Mouse (Mus musculus) embryonic facial prominence, embryonic 14.5 days (tissue): ENCODE results near the gene Tfpt. TPM values are rescaled to one million over a fixed set of nuclear protein-coding genes. Genes with fewer than 3 reads are reported as not detected.
A peak's percentile ranks its signal among the peaks of the same experiment; 100 is the strongest.
"Not testable (repeated sequence)": the region's sequence is repeated elsewhere in the genome, so short reads cannot be mapped to it uniquely, and the experiment has no call there.

ENCODE experiments used
- ATAC-seq: fragments of 200-750 bp; cut with Nextera tagmentation; 2 replicates; pipeline ENCODE4 v1.8.0; 2017; ENCODE audit warnings: low read depth, moderate number of reproducible peaks, moderate TSS enrichment
- DNase-seq: peaks from one replicate; pipeline ENCODE4 v3.0.0-alpha.2; 2015; ENCODE audit warnings: low spot score
- H3K27ac ChIP-seq: fragments of 300-500 bp; sonication (generic); replicated peaks from 2 replicates; pipeline ENCODE4 v1.5.1; 2014; ENCODE audit warnings: low read depth, mild to moderate bottlenecking, low read length, moderate library complexity
- H3K27me3 ChIP-seq: fragments of 300-500 bp; sonication (generic); replicated peaks from 2 replicates; pipeline ENCODE4 v1.6.1; 2014; ENCODE audit warnings: low read length; ENCODE audit not compliant: control insufficient read depth, insufficient read depth
- H3K36me3 ChIP-seq: fragments of 300-500 bp; sonication (generic); 2 replicates; pipeline ENCODE4 v1.6.1; 2014; ENCODE audit warnings: low read length, mixed read lengths; ENCODE audit not compliant: control insufficient read depth, insufficient read depth
- H3K4me1 ChIP-seq: fragments of 300-500 bp; sonication (generic); 2 replicates; pipeline ENCODE4 v1.6.1; 2014; ENCODE audit warnings: antibody characterized with exemption, low read length; ENCODE audit not compliant: control insufficient read depth, insufficient read depth
- H3K4me2 ChIP-seq: fragments of 300-500 bp; sonication (generic); 2 replicates; pipeline ENCODE4 v1.6.1; 2014; ENCODE audit warnings: low read depth, mild to moderate bottlenecking, low read length, moderate library complexity, mixed read lengths
- H3K4me3 ChIP-seq: fragments of 300-500 bp; sonication (generic); 2 replicates; pipeline ENCODE4 v1.5.1; 2014; ENCODE audit warnings: low read depth, mild to moderate bottlenecking, low read length
- H3K9ac ChIP-seq: fragments of 300-500 bp; sonication (generic); 2 replicates; pipeline ENCODE4 v1.6.1; 2014; ENCODE audit warnings: low read depth, mild to moderate bottlenecking, low read length, moderate library complexity, mixed read lengths
- H3K9me3 ChIP-seq: fragments of 300-500 bp; sonication (generic); 2 replicates; pipeline ENCODE4 v1.6.1; 2016; ENCODE audit warnings: low read length; ENCODE audit not compliant: control insufficient read depth
- WGBS: fragments of 180-500 bp; shearing (Covaris S2); extraction: QIAGEN DNeasy Blood & Tissue Kit; methylation state at CpG from one replicate; pipeline ENCODE4 v1.1.7; 2014; 5-methylcytosine and 5-hydroxymethylcytosine counted together
- polyA plus RNA-seq: library from polyadenylated mRNA; unstranded; fragments of >200 nt; fragmentation: Nextera tagmentation; extraction: Ambion mirVana; gene quantifications from 2 replicates; pipeline ENCODE4 v1.2.1, GENCODE M21; 2014

Gene Tfpt
- polyA plus RNA-seq, 1 experiment from 2014 or later = 20.5 TPM

DNA sequence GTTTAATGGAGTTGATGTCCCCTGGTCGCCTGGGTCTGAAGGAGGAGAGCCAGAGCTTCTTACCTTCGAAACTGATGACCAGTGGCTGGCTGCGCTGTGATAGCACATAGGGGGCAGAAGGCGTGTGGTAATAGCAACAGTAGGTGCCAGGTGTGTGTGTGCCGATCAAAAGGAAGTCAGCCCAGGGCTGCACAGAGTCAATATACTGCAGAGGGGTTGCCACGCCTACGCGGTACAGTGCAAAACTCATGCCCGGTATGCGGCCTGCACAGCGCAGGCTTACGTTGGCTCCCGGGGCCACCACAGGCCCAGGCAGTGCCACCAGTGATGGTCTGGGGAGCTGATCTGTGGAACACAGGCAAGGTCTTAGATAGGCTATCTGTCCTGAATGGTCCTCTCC, 18.7 kb downstream of the Tfpt start:
- Histone ChIP-seq H3K27ac (no peak overlapping the region), H3K36me3 (no peaks in the 10 kb centered on the region), H3K4me3 (no peak overlapping the region), H3K4me2 (no peak overlapping the region), H3K9me3 (no peaks in the 10 kb centered on the region), H3K4me1 (no peaks in the 10 kb centered on the region), H3K27me3 (no peaks in the 10 kb centered on the region), H3K9ac (no peak overlapping the region)
- ATAC-seq = no peak
- DNase-seq = no peak
- WGBS = 85% methylated on average over 10 of the region's 13 CpGs

GRCm38 (mm10) chr7:3610437-3610836, 19.3 kb downstream of the Tfpt start:
- DNase-seq = no peak
- Histone ChIP-seq H3K4me1 (no peaks in the 10 kb centered on the region), H3K4me3 (no peak overlapping the region), H3K9ac (no peak overlapping the region), H3K36me3 (no peaks in the 10 kb centered on the region), H3K4me2 (no peak overlapping the region), H3K9me3 (no peaks in the 10 kb centered on the region), H3K27me3 (no peaks in the 10 kb centered on the region), H3K27ac (no peak overlapping the region)
- 81% methylated on average over 3 of the region's 3 CpGs for WGBS
- ATAC-seq = no peak

- no peaks in the 10 kb centered on the region for H3K4me1 ChIP-seq
- ATAC-seq (no peak), DNase-seq (no peak)
- no peak overlapping the region for H3K27ac ChIP-seq
- H3K4me3 ChIP-seq = no peak overlapping the region
- H3K4me2 ChIP-seq = no peak overlapping the region
- 62% methylated on average over 3 of the region's 3 CpGs for WGBS
- H3K9ac ChIP-seq = no peak overlapping the region
- H3K9me3 ChIP-seq = no peaks in the 10 kb centered on the region
- no peaks in the 10 kb centered on the region for H3K27me3 ChIP-seq
- no peaks in the 10 kb centered on the region for H3K36me3 ChIP-seq
Measured at GRCm38 (mm10) chr7:3609082-3609481, 20.6 kb downstream of the Tfpt start.

DNA sequence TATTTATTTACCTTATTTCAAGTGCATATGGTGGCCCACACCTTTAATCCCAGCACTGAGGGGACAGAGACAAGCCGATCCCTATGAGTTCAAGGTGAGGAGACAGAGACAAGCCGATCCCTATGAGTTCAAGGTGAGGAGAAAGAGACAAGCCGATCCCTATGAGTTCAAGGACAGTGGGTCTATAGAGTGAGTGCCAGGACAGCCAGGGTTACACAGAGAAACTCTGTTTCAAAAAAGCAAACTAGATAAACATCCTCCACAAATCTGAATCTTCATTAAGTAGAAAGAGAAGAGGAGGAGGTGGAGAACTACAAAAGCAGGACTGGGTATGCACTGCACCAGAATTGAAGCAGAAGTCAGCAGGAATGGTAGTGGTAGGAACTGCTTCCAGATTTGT, 21.1 kb downstream of the Tfpt start:
- no peaks in the 10 kb centered on the region for H3K27me3 ChIP-seq
- H3K4me2 ChIP-seq = no peak overlapping the region
- H3K27ac ChIP-seq = no peak overlapping the region
- H3K36me3 ChIP-seq = no peaks in the 10 kb centered on the region
- no peaks in the 10 kb centered on the region for H3K4me1 ChIP-seq
- no peaks in the 10 kb centered on the region for H3K9me3 ChIP-seq
- H3K9ac ChIP-seq = no peak overlapping the region
- ATAC-seq (no peak), DNase-seq (no peak)
- H3K4me3 ChIP-seq = no peak overlapping the region
- WGBS = 91% methylated on average over 3 of the region's 3 CpGs

DNA sequence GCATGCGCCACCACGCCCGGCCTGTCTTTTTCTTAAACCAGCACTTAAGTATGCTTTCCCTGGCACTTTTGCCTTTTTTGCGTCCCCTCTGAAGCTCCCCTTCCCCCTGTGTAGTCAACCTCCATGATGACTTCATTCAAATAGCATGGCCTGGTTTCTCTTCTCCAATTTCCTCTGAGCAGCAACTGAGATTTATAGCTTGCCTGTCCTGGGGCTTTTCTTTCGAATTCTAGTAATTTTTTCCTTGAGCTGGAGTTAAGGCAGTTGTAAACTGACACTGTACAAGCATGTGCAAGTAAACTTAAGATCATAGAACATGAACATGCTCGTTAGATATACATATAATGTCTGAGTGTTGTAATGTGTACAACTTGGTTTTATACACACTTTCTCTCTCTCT, 22.3 kb downstream of the Tfpt start:
- Histone ChIP-seq H3K4me1 (no peaks in the 10 kb centered on the region), H3K4me2 (no peak overlapping the region), H3K36me3 (no peaks in the 10 kb centered on the region), H3K27ac (no peak overlapping the region), H3K4me3 (no peak overlapping the region), H3K9ac (no peak overlapping the region), H3K27me3 (no peaks in the 10 kb centered on the region), H3K9me3 (no peaks in the 10 kb centered on the region)
- no peak for ATAC-seq
- 72% methylated on average over 6 of the region's 6 CpGs for WGBS
- no peak for DNase-seq

GRCm38 (mm10) chr7:3606798-3607197, 22.9 kb downstream of the Tfpt start:
- WGBS = 18% methylated on average over 2 of the region's 2 CpGs
- H3K4me3 ChIP-seq = no peak overlapping the region
- H3K4me2 ChIP-seq = no peak overlapping the region
- H3K4me1 ChIP-seq = no peaks in the 10 kb centered on the region
- no peak overlapping the region for H3K9ac ChIP-seq
- DNase-seq (peak; percentile 22), ATAC-seq (0 out of 2 replicates have a peak, but pooled peaks have one; percentile 78)
- H3K9me3 ChIP-seq = no peaks in the 10 kb centered on the region
- no peaks in the 10 kb centered on the region for H3K36me3 ChIP-seq
- no peaks in the 10 kb centered on the region for H3K27me3 ChIP-seq
- no peak overlapping the region for H3K27ac ChIP-seq

DNA sequence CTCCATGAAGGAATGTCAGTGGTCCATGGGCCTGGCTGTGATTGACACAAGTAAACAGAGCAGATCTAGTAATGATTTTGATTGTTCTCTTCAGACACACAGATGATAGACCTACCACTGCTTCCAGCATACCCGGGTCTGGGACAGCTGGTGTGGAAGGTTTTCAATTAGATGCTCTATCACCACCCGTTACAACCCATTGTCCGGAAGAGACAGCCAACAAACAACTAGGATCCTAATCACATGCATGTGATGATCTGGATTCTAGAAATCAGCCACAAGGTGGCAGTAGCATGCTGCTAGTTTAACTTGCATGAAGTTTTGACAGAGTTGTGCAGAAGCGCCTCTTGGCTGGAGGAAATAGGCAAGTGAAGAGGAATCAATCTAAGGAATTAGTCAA, 28.6 kb downstream of the Tfpt start:
- WGBS = 14% methylated on average over 4 of the region's 4 CpGs
- no peak overlapping the region for H3K4me2 ChIP-seq
- 0 out of 2 replicates have a peak, but pooled peaks have one; percentile 50 for ATAC-seq

GRCm38 (mm10) chr7:3597755-3598154, 32.0 kb downstream of the Tfpt start:
- not testable (repeated sequence) for H3K4me2 ChIP-seq, H3K9ac ChIP-seq, H3K9me3 ChIP-seq, H3K4me1 ChIP-seq, H3K36me3 ChIP-seq, DNase-seq, H3K27me3 ChIP-seq, H3K4me3 ChIP-seq, H3K27ac ChIP-seq, ATAC-seq
- WGBS = 31% methylated on average over 1 of the region's 1 CpGs

More for the DNA sequence above, 28.6 kb downstream of the Tfpt start:
- Histone ChIP-seq H3K9me3 (no peaks in the 10 kb centered on the region), H3K4me1 (no peaks in the 10 kb centered on the region), H3K36me3 (no peaks in the 10 kb centered on the region), H3K27ac (no peak overlapping the region), H3K4me3 (no peak overlapping the region), H3K9ac (no peak overlapping the region), H3K27me3 (no peaks in the 10 kb centered on the region)
- peak; percentile 86 for DNase-seq

DNA sequence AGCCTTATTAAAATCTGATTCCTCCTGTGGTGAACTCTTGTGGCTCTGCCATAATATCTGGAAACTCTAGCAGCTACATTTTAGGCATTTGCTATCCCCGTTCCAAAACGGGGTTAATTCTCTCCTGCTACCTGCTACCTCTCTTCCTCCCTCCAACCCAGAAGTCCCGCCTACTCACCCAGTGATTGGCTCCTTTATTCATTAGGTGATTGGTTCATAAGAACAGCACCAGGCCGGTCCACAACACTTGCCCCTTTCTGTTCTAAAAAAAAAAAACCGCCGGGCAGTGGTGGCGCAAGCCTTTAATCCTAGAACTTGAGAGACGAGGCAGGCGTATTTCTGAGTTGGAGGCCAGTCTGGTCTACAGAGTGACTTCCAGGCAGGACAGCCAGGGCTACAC, 34.6 kb downstream of the Tfpt start:
- Histone ChIP-seq H3K4me1 (no peaks in the 10 kb centered on the region), H3K9ac (no peak overlapping the region), H3K4me3 (no peak overlapping the region), H3K27me3 (no peaks in the 10 kb centered on the region), H3K4me2 (peak overlapping the region; percentile 28), H3K9me3 (no peaks in the 10 kb centered on the region), H3K27ac (no peak overlapping the region), H3K36me3 (no peaks in the 10 kb centered on the region)
- ATAC-seq = no peak
- DNase-seq = no peak
- 14% methylated on average over 9 of the region's 9 CpGs for WGBS
